Mouse (Mus musculus): ENCODE data around the gene Prkaa1. TPM values are rescaled to one million over a fixed set of nuclear protein-coding genes. Genes with fewer than 3 reads are reported as not detected.

Gene Prkaa1
- polyA plus RNA-seq, 1 experiment from 2014 or later, result 16.1 TPM

GRCm38 (mm10) chr15:5185366-5186292, 42.0 kb downstream of the Prkaa1 start, which contains the start of gene Ttc33:
Gene Ttc33 (plus strand): TSS chr15:5185525.
- H3K4me1 ChIP-seq (replicated peaks), result peaks cover 7% of the 10 kb centered on the region
- under 1% methylated on average over 55 of the region's 55 CpGs for WGBS
- peak within 1 kb of the TSS; percentile 88 for H3K27ac ChIP-seq
- H3K4me2 ChIP-seq, result peak within 1 kb of the TSS; percentile 80
- H3K4me3 ChIP-seq (replicated peaks), result peak within 1 kb of the TSS; percentile 94
- H3K9me3 ChIP-seq, result no peaks in the 10 kb centered on the region
- H3K9ac ChIP-seq (replicated peaks), result peak within 1 kb of the TSS; percentile 81
- H3K36me3 ChIP-seq, result peaks cover 13% of the 10 kb centered on the region; the same call in 1 of the 2 replicates
- peak; percentile 82 for ATAC-seq (ENCODE audit: insufficient number of reproducible peaks, insufficient read depth, low FRiP score, low TSS enrichment, low read depth)
- H3K27me3 ChIP-seq, result no peaks in the 10 kb centered on the region

- Histone ChIP-seq H3K36me3 (peaks cover 20% of the 10 kb centered on the region; the same call in 1 of the 2 replicates), H3K4me3 (replicated peaks) (peak overlapping the region; percentile 94), H3K4me2 (peak overlapping the region; percentile 80), H3K9ac (replicated peaks) (peak overlapping the region; percentile 81), H3K27ac (peak overlapping the region; percentile 88; the same call in 1 of the 2 replicates), H3K9me3 (no peaks in the 10 kb centered on the region), H3K27me3 (no peaks in the 10 kb centered on the region), H3K4me1 (replicated peaks) (peaks cover 7% of the 10 kb centered on the region)
- WGBS, result 39% methylated on average over 10 of the region's 10 CpGs
- ATAC-seq (ENCODE audit: insufficient number of reproducible peaks, insufficient read depth, low FRiP score, low TSS enrichment, low read depth), result no peak
These were observed 42.6 kb downstream of the Prkaa1 start for GRCm38 (mm10) chr15:5186293-5186675.

- Histone ChIP-seq H3K27me3 (no peaks in the 10 kb centered on the region), H3K27ac (no peak overlapping the region), H3K4me3 (replicated peaks) (no peak overlapping the region), H3K4me1 (replicated peaks) (peaks cover 7% of the 10 kb centered on the region), H3K9me3 (no peaks in the 10 kb centered on the region), H3K36me3 (peaks cover 27% of the 10 kb centered on the region; the same call in 1 of the 2 replicates), H3K9ac (replicated peaks) (no peak overlapping the region), H3K4me2 (no peak overlapping the region)
- 74% methylated on average over 3 of the region's 4 CpGs for WGBS
- no peak for ATAC-seq (ENCODE audit: insufficient number of reproducible peaks, insufficient read depth, low FRiP score, low TSS enrichment, low read depth)
These were observed 43.5 kb downstream of the Prkaa1 start for GRCm38 (mm10) chr15:5187116-5187515.

- no peak overlapping the region for H3K27ac ChIP-seq
- H3K9me3 ChIP-seq, result no peaks in the 10 kb centered on the region
- no peak overlapping the region for H3K9ac ChIP-seq (replicated peaks)
- H3K4me3 ChIP-seq (replicated peaks), result no peak overlapping the region
- WGBS, result 88% methylated on average over 1 of the region's 1 CpGs
- ATAC-seq (ENCODE audit: insufficient number of reproducible peaks, insufficient read depth, low FRiP score, low TSS enrichment, low read depth), result no peak
- H3K36me3 ChIP-seq, result peaks cover 27% of the 10 kb centered on the region; the same call in 1 of the 2 replicates
- H3K4me1 ChIP-seq (replicated peaks), result peaks cover 7% of the 10 kb centered on the region
- no peak overlapping the region for H3K4me2 ChIP-seq
- no peaks in the 10 kb centered on the region for H3K27me3 ChIP-seq
These were observed 44.4 kb downstream of the Prkaa1 start for GRCm38 (mm10) chr15:5188029-5188428.

GRCm38 (mm10) chr15:5189504-5190093, 45.9 kb downstream of the Prkaa1 start:
- Histone ChIP-seq H3K9ac (replicated peaks) (no peak overlapping the region), H3K36me3 (peaks cover 30% of the 10 kb centered on the region; the same call in 1 of the 2 replicates), H3K4me2 (no peak overlapping the region), H3K4me3 (replicated peaks) (no peak overlapping the region), H3K27me3 (no peaks in the 10 kb centered on the region), H3K4me1 (replicated peaks) (peaks cover 7% of the 10 kb centered on the region), H3K9me3 (no peaks in the 10 kb centered on the region), H3K27ac (no peak overlapping the region)
- no peak for ATAC-seq (ENCODE audit: insufficient number of reproducible peaks, insufficient read depth, low FRiP score, low TSS enrichment, low read depth)
- WGBS, result 75% methylated on average over 10 of the region's 10 CpGs

- no peaks in the 10 kb centered on the region for H3K4me1 ChIP-seq (replicated peaks)
- H3K4me3 ChIP-seq (replicated peaks), result no peak overlapping the region
- H3K9me3 ChIP-seq, result no peaks in the 10 kb centered on the region
- WGBS, result 80% methylated on average over 3 of the region's 3 CpGs
- H3K4me2 ChIP-seq, result no peak overlapping the region
- H3K27me3 ChIP-seq, result no peaks in the 10 kb centered on the region
- H3K36me3 ChIP-seq, result peaks cover 35% of the 10 kb centered on the region
- no peak overlapping the region for H3K9ac ChIP-seq (replicated peaks)
- no peak overlapping the region for H3K27ac ChIP-seq
- no peak for ATAC-seq (ENCODE audit: insufficient number of reproducible peaks, insufficient read depth, low FRiP score, low TSS enrichment, low read depth)
These were observed 50.2 kb downstream of the Prkaa1 start for GRCm38 (mm10) chr15:5193833-5194232.

GRCm38 (mm10) chr15:5194446-5194845, 50.8 kb downstream of the Prkaa1 start:
- Histone ChIP-seq H3K9me3 (no peaks in the 10 kb centered on the region), H3K4me3 (replicated peaks) (no peak overlapping the region), H3K36me3 (peaks cover 36% of the 10 kb centered on the region), H3K27ac (no peak overlapping the region), H3K9ac (replicated peaks) (no peak overlapping the region), H3K4me2 (no peak overlapping the region), H3K4me1 (replicated peaks) (no peaks in the 10 kb centered on the region), H3K27me3 (no peaks in the 10 kb centered on the region)
- no peak for ATAC-seq (ENCODE audit: insufficient number of reproducible peaks, insufficient read depth, low FRiP score, low TSS enrichment, low read depth)
- 94% methylated on average over 6 of the region's 6 CpGs for WGBS

- H3K27ac ChIP-seq, result no peak overlapping the region
- H3K4me1 ChIP-seq (replicated peaks), result no peaks in the 10 kb centered on the region
- no peaks in the 10 kb centered on the region for H3K27me3 ChIP-seq
- ATAC-seq (ENCODE audit: insufficient number of reproducible peaks, insufficient read depth, low FRiP score, low TSS enrichment, low read depth), result no peak
- WGBS, result 91% methylated on average over 9 of the region's 9 CpGs
- H3K4me2 ChIP-seq, result no peak overlapping the region
- no peaks in the 10 kb centered on the region for H3K9me3 ChIP-seq
- no peak overlapping the region for H3K9ac ChIP-seq (replicated peaks)
- peaks cover 34% of the 10 kb centered on the region for H3K36me3 ChIP-seq
- H3K4me3 ChIP-seq (replicated peaks), result no peak overlapping the region
These were observed 51.3 kb downstream of the Prkaa1 start for GRCm38 (mm10) chr15:5194931-5195330.

GRCm38 (mm10) chr15:5195987-5196514, 52.4 kb downstream of the Prkaa1 start:
- no peak for ATAC-seq (ENCODE audit: insufficient number of reproducible peaks, insufficient read depth, low FRiP score, low TSS enrichment, low read depth)
- H3K4me1 ChIP-seq (replicated peaks), result no peaks in the 10 kb centered on the region
- H3K9me3 ChIP-seq, result no peaks in the 10 kb centered on the region
- no peak overlapping the region for H3K9ac ChIP-seq (replicated peaks)
- H3K27ac ChIP-seq, result no peak overlapping the region
- H3K4me3 ChIP-seq (replicated peaks), result no peak overlapping the region
- no peaks in the 10 kb centered on the region for H3K27me3 ChIP-seq
- H3K4me2 ChIP-seq, result no peak overlapping the region
- peaks cover 27% of the 10 kb centered on the region for H3K36me3 ChIP-seq
- 78% methylated on average over 4 of the region's 4 CpGs for WGBS

GRCm38 (mm10) chr15:5196691-5197090, 53.0 kb downstream of the Prkaa1 start:
- no peaks in the 10 kb centered on the region for H3K4me1 ChIP-seq (replicated peaks)
- no peak for ATAC-seq (ENCODE audit: insufficient number of reproducible peaks, insufficient read depth, low FRiP score, low TSS enrichment, low read depth)
- no peak overlapping the region for H3K4me2 ChIP-seq
- no peaks in the 10 kb centered on the region for H3K27me3 ChIP-seq
- WGBS, result 61% methylated on average over 4 of the region's 4 CpGs
- no peaks in the 10 kb centered on the region for H3K9me3 ChIP-seq
- H3K4me3 ChIP-seq (replicated peaks), result no peak overlapping the region
- no peak overlapping the region for H3K27ac ChIP-seq
- H3K36me3 ChIP-seq, result peaks cover 21% of the 10 kb centered on the region
- H3K9ac ChIP-seq (replicated peaks), result no peak overlapping the region

GRCm38 (mm10) chr15:5205222-5205621, 61.6 kb downstream of the Prkaa1 start:
- H3K27ac ChIP-seq, result no peak overlapping the region
- H3K27me3 ChIP-seq, result no peaks in the 10 kb centered on the region
- no peaks in the 10 kb centered on the region for H3K4me1 ChIP-seq (replicated peaks)
- 83% methylated on average over 9 of the region's 9 CpGs for WGBS
- no peaks in the 10 kb centered on the region for H3K9me3 ChIP-seq
- H3K36me3 ChIP-seq, result peaks cover 1% of the 10 kb centered on the region; the same call in 1 of the 2 replicates
- ATAC-seq (ENCODE audit: insufficient number of reproducible peaks, insufficient read depth, low FRiP score, low TSS enrichment, low read depth), result no peak
- H3K4me3 ChIP-seq (replicated peaks), result no peak overlapping the region
- H3K4me2 ChIP-seq, result no peak overlapping the region
- H3K9ac ChIP-seq (replicated peaks), result no peak overlapping the region

Measured in limb, embryonic 12.5 days (tissue).